Mouse (Mus musculus): ENCODE measurements around the gene Golm1. TPM values are rescaled to one million over a fixed set of nuclear protein-coding genes. Genes with fewer than 3 reads are reported as not detected.

Golm1 gene
- polyA plus RNA-seq, 1 experiment from 2014 or later = 54.3 TPM

- TF ChIP-seq CTCF (IDR thresholded peaks at IDR 0.05; ENCODE audit: low read depth) (no peak), EP300 (optimal IDR thresholded peaks at IDR 0.05) (no peak)
- 82% methylated on average over 3 of the region's 3 CpGs for WGBS
- Histone ChIP-seq H3K4me3 (ENCODE audit: low read depth, low read length) (no peak within 1 kb of the TSS), H3K9me3 (ENCODE audit: control insufficient read depth, low read length) (no peaks in the 10 kb centered on the region), H3K27me3 (ENCODE audit: control insufficient read depth, insufficient read depth, low read length) (no peaks in the 10 kb centered on the region), H3K4me1 (replicated peaks; ENCODE audit: control insufficient read depth, insufficient read depth) (no peaks in the 10 kb centered on the region), H3K36me3 (ENCODE audit: control insufficient read depth, insufficient read depth, low read length) (no peaks in the 10 kb centered on the region), H3K9ac (ENCODE audit: low read length) (no peak within 1 kb of the TSS), H3K4me2 (replicated peaks; ENCODE audit: low read depth) (no peak within 1 kb of the TSS), H3K27ac (replicated peaks) (no peak within 1 kb of the TSS)
- no peak for DNase-seq (ENCODE audit: low spot score)
- no peak for ATAC-seq (ENCODE audit: low FRiP score, low TSS enrichment)
Observed at GRCm38 (mm10) chr13:59694008-59694407, 18.4 kb upstream of the Golm1 start, which contains the start of gene 4921517D22Rik. Gene 4921517D22Rik, minus strand, starts transcription at chr13:59694108.

GRCm38 (mm10) chr13:59691478-59691877 lies 15.9 kb upstream of the Golm1 start:
- TF ChIP-seq EP300 (optimal IDR thresholded peaks at IDR 0.05) (no peak), CTCF (IDR thresholded peaks at IDR 0.05; ENCODE audit: low read depth) (no peak)
- DNase-seq (ENCODE audit: low spot score) = no peak
- 69% methylated on average over 10 of the region's 10 CpGs for WGBS

GRCm38 (mm10) chr13:59690576-59690975 lies 15.0 kb upstream of the Golm1 start:
- H3K36me3 ChIP-seq (ENCODE audit: control insufficient read depth, insufficient read depth, low read length) = no peaks in the 10 kb centered on the region
- TF ChIP-seq EP300 (optimal IDR thresholded peaks at IDR 0.05) (no peak), CTCF (IDR thresholded peaks at IDR 0.05; ENCODE audit: low read depth) (no peak)
- DNase-seq (ENCODE audit: low spot score) (no peak), ATAC-seq (ENCODE audit: low FRiP score, low TSS enrichment) (no peak)
- H3K9me3 ChIP-seq (ENCODE audit: control insufficient read depth, low read length) = no peaks in the 10 kb centered on the region
- H3K27ac ChIP-seq (replicated peaks) = no peak overlapping the region
- WGBS = 84% methylated on average over 7 of the region's 7 CpGs
- H3K27me3 ChIP-seq (ENCODE audit: control insufficient read depth, insufficient read depth, low read length) = no peaks in the 10 kb centered on the region
- no peak overlapping the region for H3K4me2 ChIP-seq (replicated peaks; ENCODE audit: low read depth)
- no peaks in the 10 kb centered on the region for H3K4me1 ChIP-seq (replicated peaks; ENCODE audit: control insufficient read depth, insufficient read depth)
- H3K4me3 ChIP-seq (ENCODE audit: low read depth, low read length) = no peak overlapping the region
- H3K9ac ChIP-seq (ENCODE audit: low read length) = no peak overlapping the region

More at GRCm38 (mm10) chr13:59691478-59691877, 15.9 kb upstream of the Golm1 start:
- Histone ChIP-seq H3K4me2 (replicated peaks; ENCODE audit: low read depth) (no peak overlapping the region), H3K9me3 (ENCODE audit: control insufficient read depth, low read length) (no peaks in the 10 kb centered on the region), H3K27me3 (ENCODE audit: control insufficient read depth, insufficient read depth, low read length) (no peaks in the 10 kb centered on the region), H3K27ac (replicated peaks) (no peak overlapping the region), H3K4me3 (ENCODE audit: low read depth, low read length) (no peak overlapping the region), H3K36me3 (ENCODE audit: control insufficient read depth, insufficient read depth, low read length) (no peaks in the 10 kb centered on the region), H3K9ac (ENCODE audit: low read length) (no peak overlapping the region), H3K4me1 (replicated peaks; ENCODE audit: control insufficient read depth, insufficient read depth) (no peaks in the 10 kb centered on the region)
- ATAC-seq (ENCODE audit: low FRiP score, low TSS enrichment) = no peak

DNA sequence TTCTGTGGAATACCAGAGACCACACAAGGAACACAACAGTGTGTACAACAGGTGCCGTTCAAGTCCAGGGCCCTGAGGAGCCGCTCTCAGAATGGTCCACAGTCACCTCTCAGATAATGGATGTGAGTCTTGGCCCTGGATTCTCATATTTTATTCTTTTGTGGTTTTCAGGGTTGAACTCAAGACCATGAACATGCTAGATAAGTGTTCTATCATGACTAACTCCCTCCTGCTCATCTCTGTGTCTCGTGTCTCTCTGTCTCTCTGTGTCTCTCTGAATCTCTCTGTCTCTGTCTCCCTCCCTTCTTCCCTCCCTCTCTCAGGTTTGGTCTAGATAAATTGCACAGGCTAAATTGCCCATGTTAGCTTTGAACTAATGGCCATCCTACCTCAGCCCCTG lies 14.2 kb upstream of the Golm1 start:
- DNase-seq (ENCODE audit: low spot score) = no peak
- no peaks in the 10 kb centered on the region for H3K9me3 ChIP-seq (ENCODE audit: control insufficient read depth, low read length)
- ATAC-seq (ENCODE audit: low FRiP score, low TSS enrichment) = no peak
- H3K36me3 ChIP-seq (ENCODE audit: control insufficient read depth, insufficient read depth, low read length) = no peaks in the 10 kb centered on the region
- no peak overlapping the region for H3K9ac ChIP-seq (ENCODE audit: low read length)
- H3K27me3 ChIP-seq (ENCODE audit: control insufficient read depth, insufficient read depth, low read length) = no peaks in the 10 kb centered on the region
- H3K4me2 ChIP-seq (replicated peaks; ENCODE audit: low read depth) = no peak overlapping the region
- H3K27ac ChIP-seq (replicated peaks) = no peak overlapping the region
- H3K4me3 ChIP-seq (ENCODE audit: low read depth, low read length) = no peak overlapping the region
- 88% methylated on average over 3 of the region's 3 CpGs for WGBS
- TF ChIP-seq CTCF (IDR thresholded peaks at IDR 0.05; ENCODE audit: low read depth) (no peak), EP300 (optimal IDR thresholded peaks at IDR 0.05) (no peak)
- no peaks in the 10 kb centered on the region for H3K4me1 ChIP-seq (replicated peaks; ENCODE audit: control insufficient read depth, insufficient read depth)

- Histone ChIP-seq H3K27me3 (ENCODE audit: control insufficient read depth, insufficient read depth, low read length) (no peaks in the 10 kb centered on the region), H3K9me3 (ENCODE audit: control insufficient read depth, low read length) (no peaks in the 10 kb centered on the region), H3K4me2 (replicated peaks; ENCODE audit: low read depth) (no peak overlapping the region), H3K4me1 (replicated peaks; ENCODE audit: control insufficient read depth, insufficient read depth) (no peaks in the 10 kb centered on the region), H3K9ac (ENCODE audit: low read length) (no peak overlapping the region), H3K4me3 (ENCODE audit: low read depth, low read length) (no peak overlapping the region), H3K36me3 (ENCODE audit: control insufficient read depth, insufficient read depth, low read length) (no peaks in the 10 kb centered on the region), H3K27ac (replicated peaks) (no peak overlapping the region)
- ATAC-seq (ENCODE audit: low FRiP score, low TSS enrichment) (no peak), DNase-seq (ENCODE audit: low spot score) (no peak)
- TF ChIP-seq CTCF (IDR thresholded peaks at IDR 0.05; ENCODE audit: low read depth) = no peak
- TF ChIP-seq EP300 (optimal IDR thresholded peaks at IDR 0.05) = no peak
- 84% methylated on average over 9 of the region's 9 CpGs for WGBS
Observed at GRCm38 (mm10) chr13:59689313-59689712, 13.7 kb upstream of the Golm1 start.

DNA sequence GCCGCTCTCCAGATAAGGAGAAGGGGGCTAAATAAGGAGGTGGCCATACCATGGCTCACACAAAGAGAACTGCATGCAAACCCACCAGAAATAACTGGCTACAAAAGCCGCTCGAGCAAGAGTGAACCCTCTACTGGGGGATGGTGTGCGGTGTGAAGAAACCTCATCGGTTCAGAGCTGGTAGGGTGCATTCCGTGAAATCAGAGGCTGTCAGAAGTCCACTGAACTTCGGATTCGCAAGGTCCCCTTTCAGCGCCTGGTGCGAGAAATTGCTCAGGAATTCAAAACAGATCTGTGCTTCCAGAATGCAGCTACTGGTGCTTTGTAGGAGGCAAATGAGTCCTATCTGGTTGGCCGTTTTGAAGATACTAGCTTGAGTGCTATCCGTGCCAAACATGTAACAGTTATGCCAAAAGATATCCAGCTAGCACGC lies 12.7 kb upstream of the Golm1 start:
- Histone ChIP-seq H3K9ac (ENCODE audit: low read length) (no peak overlapping the region), H3K4me1 (replicated peaks; ENCODE audit: control insufficient read depth, insufficient read depth) (no peaks in the 10 kb centered on the region), H3K36me3 (ENCODE audit: control insufficient read depth, insufficient read depth, low read length) (no peaks in the 10 kb centered on the region), H3K4me3 (ENCODE audit: low read depth, low read length) (no peak overlapping the region), H3K4me2 (replicated peaks; ENCODE audit: low read depth) (no peak overlapping the region), H3K27ac (replicated peaks) (no peak overlapping the region), H3K9me3 (ENCODE audit: control insufficient read depth, low read length) (no peaks in the 10 kb centered on the region), H3K27me3 (ENCODE audit: control insufficient read depth, insufficient read depth, low read length) (no peaks in the 10 kb centered on the region)
- 68% methylated on average over 13 of the region's 13 CpGs for WGBS
- TF ChIP-seq EP300 (optimal IDR thresholded peaks at IDR 0.05) (no peak), CTCF (IDR thresholded peaks at IDR 0.05; ENCODE audit: low read depth) (no peak)
- DNase-seq (ENCODE audit: low spot score) = no peak
- ATAC-seq (ENCODE audit: low FRiP score, low TSS enrichment) = no peak
